Mouse (Mus musculus): ENCODE results near the gene Cpm.
"Not testable (repeated sequence)": the region's sequence is repeated elsewhere in the genome, so short reads cannot be mapped to it uniquely, and the experiment has no call there.

The Cpm gene

DNA sequence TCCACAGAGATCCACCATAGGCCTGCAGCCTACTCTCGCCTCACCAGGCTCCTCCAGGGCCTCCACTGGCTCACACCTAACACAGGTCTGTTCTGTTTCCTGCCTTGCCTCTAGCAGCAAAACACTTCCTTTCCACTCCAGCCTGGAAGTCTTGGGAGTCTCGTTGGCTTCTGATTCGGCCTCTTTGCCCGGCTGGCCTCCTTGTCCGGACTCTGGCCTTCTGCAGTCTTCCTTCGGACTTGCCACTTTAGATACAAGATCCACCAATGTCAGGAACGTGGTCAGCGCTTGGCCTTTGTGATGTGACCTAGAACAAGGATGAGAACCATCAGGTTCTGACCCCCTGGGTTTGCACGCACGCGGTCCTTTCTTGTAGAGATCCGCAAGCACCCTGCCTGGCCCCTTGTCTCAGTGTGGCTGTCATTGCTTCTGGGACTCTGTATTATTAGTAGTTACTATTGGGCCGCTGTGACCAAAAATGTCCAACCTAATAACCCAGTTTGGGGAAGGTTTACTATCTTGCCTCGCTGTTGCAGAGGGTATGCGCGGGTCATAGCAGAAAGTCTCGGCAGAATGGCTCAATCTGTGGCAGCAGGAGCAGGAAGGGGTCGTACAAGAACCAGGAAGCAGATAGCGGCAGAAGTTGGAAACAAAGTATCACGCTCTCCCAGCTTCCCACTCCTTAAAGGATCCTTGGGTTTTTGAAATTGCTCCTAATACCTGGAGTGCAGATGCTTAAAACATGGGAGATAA is 22.1 kb upstream of the Cpm start:
- DNase-seq: no peak

DNA sequence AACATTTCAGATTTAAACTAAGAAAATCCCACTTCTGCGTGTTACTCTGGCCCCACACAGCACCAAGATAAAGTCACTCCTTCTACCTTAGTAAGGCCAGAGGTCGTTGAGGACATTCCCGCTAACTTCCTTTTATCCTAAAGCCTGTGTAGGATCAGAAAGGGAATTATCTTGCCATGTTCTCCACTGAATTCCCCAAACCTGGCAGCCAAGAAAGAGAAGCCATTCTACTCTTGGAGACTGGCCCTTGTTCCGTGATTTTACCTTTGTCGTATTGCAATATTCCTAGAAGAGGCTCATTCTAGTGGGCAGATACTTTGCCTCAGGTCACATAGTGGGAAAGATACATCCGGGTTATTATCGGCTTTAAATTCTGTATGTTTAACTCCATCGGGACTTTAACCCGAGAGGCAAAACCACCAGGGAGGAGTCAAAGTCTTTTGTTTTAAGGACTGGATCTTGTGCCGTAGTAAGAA is 21.5 kb upstream of the Cpm start:
- no peak for DNase-seq

DNA sequence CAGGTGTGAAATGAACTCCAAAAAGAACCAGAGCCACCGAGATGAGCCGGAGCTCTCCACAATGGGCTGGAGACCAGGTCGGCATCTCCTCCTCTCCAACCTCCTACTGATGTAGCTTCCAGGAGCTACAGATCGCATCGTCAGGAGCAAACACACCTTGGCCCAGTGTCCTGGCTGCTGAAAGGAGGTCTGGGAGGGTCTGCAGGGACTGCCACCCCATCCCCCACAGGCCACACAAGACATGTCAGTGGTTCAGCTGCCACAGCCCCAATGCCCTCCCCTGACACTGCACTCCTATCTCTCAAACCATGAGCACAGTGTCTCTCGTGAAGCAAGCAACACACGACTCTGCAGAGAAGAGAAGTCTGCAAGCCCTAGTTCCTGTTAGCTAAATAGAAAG is 20.8 kb upstream of the Cpm start:
- DNase-seq: no peak

DNA sequence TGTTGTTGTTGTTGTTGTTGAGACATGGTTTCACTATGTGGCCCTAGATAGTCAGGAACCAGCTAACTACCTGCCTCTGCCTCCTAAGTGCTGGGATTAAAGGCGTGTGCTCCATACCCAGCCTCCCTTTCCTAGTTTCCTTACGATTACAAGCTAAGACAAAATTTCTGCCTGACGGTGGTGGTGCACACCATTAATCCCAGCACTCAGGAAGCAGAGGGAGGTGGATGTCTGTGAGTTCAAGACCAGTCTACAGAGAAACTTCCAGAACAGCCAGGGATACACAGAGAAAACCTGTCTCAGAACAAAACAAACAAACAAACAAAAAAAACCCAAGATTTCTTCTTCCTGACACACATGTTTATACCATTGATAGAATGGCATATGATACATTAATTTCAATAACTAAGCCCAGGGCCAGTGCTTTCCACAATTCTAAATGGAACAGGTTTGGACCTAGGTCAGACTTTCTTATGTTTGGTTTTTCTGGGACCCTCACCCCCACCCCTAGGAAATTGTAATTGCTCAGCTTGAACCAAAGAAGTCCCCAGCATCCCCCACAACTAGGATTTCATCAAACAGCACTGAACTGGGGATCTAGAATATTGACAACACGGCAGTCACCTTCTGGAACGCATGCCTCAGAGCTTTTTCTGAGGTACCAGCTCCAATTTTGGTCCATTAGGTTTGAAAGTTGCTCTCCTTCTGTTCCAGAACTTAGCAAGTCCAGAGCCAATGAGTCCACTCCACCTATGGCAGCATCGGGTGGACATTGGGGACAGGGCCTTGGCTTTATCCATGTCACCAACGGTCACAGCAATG is 20.1 kb upstream of the Cpm start:
- DNase-seq: no peak

DNA sequence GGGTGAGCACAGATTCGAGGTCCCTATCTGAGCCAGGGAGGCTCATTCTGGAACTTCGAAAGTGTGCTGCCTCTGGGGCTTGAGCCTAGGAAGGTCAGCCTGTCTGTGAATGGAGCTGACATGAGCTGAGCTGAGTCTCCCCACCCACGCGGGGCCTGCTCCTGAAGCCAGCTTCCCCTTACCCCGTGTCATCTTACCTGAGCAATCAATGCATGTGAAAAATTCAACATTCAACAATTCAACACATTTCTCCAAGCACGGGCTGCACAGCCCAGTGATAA is 19.6 kb upstream of the Cpm start:
- no peak for DNase-seq

DNA sequence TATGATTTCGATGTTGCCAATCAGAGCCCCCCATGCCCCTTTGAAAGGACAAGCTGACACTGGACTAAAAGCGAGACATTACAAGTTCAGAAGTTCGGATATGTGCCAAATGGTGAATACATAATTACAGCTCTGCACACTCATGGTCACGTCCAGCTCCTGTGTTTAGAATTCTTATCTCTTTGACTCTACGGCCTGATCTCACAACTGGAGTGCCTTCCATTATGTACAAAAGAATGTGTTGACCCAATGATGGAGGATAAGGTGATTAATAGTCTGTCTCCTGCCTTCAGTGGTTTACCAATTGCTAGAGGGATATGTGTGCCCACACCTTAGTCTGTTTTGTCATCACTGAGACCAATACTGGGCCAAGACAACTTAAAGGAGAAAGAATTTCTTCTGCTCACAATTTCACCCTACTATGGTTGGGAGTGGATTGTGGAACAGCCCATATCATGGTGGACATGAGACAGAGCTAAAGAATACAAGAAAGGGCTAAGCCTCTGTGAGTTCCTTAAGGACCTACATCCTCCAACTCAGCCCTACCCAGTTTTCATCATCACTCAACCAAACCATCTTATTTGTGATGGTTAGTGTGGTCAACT is 19.0 kb upstream of the Cpm start:
- DNase-seq: no peak

DNA sequence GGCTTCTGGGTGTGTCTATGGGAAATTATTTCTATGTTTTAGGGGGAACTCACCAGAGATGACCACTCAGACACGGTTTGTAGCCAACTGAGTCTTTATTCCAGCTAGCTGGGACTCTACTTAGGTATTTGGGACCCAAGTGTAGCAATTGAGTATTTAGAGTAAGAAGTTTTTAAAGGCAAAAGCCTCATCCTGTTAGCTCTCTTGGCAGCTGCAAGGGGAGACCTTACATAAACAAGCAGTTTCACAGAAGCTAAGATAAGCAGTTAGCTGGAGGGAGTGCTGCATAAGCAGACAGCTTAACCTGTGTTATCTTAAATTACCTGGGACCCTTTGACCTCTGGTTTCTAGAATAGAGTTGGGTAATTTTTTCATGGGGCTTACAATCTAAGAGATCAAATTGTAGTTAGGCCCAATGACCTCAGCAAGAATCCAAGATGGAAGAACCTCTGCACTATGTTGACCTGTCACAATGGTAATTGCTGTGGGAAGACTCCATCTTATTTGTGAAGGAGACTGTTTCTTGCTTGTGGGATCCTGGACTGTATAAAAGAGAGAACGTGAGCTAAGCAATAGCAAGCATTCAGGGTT is 18.4 kb upstream of the Cpm start:
- DNase-seq: no peak

DNA sequence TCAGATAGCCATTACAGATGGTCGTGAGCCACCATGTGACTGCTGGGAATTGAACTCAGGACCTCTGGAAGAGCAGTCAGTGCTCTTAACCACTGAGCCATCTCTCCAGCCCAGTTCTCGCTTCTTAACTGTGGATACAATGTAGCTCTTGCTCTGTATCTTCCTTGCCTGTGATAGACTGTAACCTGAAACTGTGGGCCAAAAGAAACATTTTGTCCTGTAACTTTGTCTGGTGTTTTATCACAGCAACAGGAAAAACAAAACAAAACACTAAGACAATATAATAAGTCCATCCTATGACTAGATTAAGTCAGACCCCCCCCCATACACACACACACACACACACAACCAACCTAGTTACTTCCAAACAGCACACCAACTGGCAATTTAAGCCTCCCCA is 17.8 kb upstream of the Cpm start:
- DNase-seq: no peak

DNA sequence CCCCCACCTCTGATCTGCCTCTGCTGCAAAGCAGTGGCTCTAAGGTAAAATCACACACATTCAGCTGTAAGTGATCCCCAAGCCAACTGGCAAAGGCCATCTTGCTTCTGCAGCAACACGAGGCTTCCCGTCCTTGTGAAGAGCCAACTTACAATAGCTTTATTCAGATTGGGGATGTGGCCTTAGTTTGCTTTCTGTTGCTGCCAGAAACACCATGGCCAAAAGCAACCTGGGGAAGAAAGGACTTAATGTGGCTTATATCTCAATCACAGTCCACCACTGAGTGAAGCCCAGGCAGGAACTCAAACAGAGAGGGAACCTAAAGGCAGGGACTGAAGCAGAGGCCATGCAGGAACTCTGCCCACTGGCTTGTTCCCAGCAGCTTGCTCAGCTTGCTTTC is 17.3 kb upstream of the Cpm start:
- DNase-seq: no peak

DNA sequence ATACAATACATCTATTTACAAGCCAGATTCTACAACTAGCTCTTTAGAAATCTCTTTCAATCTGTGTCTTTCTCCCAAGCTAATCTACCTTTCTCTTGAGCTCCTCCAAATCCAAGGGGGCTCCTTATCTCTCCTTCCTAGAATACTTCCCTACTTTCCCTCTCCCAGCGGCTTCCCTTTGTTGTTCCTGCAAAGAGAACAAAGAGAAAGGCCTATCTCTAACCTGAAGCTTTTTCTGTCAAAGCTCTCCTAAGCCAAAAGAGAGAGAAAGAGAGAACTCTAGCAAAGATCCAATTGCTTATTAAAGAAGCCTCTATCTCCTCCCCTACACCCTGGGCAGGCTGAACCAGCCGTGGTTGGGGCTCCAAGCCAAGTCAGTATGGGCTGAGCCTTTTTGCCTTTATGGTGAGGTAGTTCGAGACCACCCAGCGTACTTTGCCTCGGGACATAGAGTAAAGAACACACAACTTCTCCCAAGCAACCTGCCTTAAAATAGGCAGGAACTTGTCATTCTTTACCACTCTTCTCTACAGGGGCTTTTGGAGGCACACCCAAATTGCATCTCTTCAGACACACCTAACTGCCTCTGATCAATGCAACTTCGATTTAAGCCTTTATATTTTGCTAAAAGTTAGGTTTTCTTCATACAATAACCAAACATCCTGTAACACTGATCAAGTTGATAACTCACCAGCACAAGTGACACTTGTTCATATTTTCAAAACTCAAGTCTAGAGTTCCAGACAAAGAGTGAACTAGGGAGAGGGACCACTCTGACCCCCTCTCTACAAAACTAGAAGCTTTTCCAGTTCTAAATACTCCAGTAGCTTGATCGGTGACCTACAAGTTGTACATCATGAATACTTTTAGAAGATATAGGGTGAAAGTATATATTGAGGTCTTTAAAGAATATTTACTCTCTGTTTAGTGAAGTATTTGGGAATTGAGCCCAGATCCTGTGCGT is 16.4 kb upstream of the Cpm start:
- no peak for DNase-seq

DNA sequence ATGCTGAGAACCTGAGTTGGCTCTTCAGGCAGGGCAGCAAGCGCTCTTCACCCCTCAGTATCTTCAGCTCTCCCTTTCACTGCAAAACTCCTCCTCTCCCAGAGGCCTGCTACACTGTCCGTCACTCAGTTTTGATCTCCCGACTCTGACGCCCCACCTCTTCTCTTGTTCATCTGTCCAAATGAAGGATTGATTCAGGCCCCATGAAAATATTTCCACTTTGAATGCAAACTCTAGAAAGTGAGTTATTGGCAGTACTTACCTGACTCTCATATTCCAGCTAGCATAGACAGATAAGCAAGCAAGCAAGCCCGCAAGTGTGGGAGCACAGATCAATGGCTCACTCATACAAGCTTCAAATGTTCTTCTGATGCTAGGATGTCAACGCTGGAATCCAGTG is 15.3 kb upstream of the Cpm start:
- no peak for DNase-seq

DNA sequence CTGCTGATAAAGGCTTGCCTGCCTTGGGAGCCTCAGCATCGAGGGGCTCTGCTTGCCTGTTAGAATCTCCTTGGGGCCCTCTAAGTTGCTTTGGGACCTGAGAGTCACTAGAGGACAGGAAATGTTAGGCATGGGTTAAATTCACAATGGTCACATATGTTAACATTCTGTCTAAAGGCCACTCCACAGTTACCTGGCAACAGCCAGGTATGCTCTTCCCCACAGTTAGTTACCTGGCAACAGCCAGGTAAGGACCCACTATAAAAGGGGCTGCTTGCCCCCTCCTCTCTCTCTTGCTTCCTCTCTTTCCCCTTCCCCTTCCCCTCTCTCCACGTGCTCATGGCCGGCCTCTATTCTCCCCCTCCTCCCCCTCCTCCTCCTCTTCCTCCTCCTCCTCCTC is 14.9 kb upstream of the Cpm start:
- DNase-seq: no peak

DNA sequence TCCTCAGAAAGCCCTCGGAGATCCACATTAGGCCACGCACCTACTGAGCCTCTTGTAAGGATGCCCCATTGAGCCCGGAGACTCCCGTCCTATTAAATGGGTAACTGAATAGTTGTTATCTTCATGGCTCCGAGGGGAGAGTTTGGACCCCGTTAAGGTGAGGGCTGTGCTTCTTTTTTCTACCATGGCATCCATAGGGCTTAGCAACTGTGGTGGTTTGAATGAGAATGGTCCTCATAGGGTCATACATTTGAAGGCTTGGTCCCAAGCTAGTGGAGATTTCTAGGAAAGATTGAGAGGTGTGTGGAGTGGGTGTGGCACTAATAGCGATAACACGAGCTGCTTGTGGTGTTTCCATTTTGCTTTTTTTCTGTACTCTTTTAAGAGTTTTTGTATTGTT is 14.1 kb upstream of the Cpm start:
- DNase-seq: no peak

DNA sequence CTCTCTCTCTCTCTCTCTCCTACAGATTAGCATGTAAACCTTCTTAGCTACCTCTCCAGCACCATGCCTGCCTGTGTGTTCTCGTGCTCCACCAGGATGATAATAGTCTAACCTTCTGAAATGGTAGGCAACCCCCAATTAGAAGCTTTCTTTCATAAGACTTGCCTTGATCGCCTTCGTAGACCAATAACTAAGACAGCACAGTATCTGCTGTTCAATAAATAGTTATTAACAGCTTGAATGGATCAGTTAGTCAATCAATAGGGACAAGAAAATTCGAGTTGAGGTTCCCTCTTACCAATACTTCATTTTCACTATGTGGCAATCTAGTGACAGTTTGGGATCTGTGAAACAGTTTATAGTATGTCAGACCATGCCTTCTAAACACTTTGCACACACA is 13.6 kb upstream of the Cpm start:
- DNase-seq: no peak

DNA sequence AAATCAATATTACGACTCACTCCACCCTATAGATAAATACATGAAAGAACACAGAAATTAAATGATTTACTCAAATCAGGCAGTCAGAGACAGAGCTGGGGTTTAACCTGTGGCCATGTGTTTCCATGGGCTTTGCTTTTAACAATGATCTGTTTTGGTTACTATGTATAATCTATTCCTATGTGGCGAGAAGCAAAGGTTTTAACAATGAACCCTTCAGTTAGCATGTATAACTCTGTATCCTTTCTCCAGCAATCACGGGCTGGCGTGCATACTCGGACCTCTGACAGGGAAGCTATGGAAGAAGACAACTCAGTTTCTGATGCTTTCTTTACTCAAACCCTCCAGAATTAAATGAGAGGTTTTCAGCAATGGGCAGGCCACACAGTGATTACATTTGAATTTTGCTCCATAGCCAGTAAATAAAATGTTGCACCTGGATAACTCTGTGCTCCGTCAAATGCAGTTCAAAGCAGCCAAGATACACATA is 13.1 kb upstream of the Cpm start:
- DNase-seq: no peak

DNA sequence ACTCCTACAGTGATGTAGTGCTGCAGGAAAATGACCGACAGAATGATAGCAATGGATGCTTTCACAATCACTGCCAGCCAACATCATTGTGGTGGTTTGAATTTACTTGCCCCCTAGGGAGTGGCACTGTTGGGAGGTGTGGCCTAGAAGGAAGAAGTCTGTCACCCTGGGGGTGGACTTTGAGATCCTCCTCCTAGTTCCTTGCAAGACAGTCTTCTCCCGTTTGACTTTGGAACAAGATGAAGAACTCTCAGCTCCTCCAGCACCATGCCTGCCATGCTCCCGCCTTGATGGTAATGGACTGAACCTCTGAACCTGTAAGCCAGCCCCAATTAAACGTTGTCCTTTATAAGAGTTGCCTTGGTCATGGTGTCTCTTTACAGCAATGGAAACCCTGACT is 12.5 kb upstream of the Cpm start:
- DNase-seq: not testable (repeated sequence)

DNA sequence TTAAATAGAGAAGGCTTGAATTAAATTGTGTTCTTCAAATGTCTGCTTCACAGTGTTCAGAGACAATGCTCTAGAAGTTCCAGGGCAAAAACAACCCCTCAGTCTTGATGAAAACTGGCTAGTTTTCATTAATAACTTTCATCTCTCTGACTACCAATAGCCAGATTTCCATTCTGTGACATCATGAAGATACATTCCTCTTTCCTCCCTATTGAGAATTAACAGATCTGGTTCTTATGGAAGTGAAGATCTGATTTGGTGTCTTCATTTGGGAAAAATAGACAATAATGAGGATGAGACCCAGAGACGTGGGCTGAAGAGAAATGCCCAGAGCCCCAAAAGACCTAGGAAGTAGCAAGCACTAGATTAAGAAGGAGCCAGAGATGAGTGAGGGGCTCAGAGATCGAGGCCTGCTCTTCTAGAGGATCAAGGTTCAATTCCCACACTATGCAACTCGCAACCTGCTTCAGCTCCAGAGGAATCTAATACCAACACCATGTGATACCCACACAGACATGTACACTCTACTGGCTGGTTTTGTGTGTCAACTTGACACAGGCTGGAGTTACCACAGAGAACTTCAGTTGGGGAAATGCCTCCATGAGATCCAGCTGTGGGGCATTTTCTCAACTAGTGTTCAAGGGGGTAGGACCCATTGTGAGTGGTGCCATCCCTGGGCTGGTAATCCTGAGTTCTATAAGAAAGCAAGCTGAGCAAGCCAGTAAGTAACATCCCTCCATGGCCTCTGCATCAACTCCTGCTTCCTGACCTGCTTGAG is 11.5 kb upstream of the Cpm start:
- no peak for DNase-seq

DNA sequence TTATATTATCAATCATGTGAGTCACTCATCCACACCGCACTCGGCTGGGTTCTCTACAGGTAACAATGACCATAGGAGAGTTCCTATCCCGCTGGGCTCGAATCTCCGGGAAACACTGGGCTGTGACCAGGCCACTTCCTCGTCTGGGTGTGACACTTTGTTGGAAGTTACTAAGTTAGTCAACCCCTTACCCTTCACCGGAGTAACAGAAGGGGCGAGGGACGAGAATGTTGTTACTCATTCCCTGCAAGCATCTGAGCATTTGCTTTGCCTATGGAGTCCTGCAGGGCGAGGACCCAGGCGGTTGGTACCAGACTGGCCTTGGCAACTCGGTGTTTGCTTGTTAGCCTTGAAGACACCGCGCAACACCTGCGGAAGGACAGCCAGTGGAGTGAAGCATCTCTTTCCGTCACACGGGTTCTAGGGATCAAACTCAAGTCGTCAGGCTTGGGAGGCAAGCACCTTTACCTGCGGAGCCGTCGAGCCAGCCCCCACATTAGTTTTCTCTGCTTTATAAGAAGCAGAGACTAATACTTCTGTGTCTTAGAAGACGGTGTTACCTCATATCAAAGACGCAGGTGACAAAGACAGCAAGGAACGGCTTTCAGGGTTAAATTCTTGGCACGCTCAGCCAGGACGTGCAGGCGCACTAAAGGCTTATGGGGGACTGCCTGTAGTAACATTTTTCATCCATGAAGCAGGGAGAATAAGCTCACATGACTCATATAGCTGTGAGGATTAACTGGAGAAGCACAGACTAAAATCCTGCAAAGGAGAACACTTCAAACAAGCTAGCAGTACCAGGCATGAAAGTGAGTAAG is 10.0 kb upstream of the Cpm start:
- DNase-seq: no peak

DNA sequence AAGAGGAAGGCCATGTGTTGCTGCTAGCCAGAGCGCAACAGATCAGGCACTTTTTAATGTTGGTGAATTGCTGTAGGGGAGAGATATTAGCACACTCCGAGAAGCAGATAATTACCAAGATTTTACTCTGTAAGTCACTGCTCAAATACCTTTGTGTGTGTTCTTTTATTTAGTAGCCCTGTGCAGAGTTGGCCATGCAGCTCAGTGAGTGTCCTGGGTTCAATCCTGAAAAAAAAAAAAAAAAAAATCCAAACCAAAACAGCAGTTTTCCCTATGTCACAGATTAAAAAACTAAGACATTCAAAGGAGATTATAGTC is 9.5 kb upstream of the Cpm start:
- DNase-seq: no peak

DNA sequence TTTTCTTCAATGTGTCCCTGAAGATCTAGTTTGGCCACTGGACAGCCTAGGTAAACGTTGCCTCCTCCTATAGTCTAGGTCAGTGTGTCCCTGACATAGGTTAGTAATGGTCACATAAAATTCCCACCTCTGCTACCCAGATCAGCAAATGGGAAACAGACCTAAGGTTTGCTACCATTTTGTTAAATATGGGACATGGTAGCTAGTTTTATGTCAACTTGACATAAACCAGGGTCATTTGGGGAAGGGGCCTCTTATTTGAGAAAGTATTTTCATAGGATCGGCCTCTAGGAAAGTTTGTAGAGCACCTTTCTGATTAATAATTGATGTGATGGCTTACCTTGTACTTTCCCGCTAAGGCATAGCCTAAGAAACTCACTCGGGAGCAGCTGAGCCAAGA is 8.8 kb upstream of the Cpm start:
- DNase-seq: no peak

DNA sequence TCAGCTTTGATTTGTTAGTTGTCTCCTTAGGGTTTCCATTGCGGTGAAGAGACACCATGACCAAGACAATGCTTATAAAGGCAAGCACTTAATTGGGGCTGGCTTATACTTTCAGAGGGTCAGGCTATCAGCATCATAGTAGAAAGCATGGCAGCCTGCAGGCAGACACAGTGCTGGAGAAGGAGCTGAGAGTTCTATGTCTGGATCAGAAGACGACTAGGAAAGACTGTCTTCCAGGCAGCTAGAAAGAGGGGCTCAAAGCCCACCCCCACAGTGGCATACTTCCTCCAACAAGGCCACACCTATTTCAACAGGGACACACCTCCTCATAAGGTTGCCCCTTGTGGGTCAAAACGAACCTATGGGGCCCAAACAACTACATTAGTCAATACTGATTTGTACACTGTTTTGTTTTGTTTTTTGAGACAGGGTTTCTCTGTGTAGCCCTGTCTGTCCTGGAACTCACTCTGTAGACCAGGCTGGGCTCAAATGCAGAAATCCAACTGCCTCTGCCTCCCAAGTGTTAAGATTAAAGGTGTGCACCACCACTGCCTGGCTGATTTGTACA is 8.3 kb upstream of the Cpm start:
- no peak for DNase-seq
